Mouse (Mus musculus): ENCODE measurements around the gene 1110059E24Rik. TPM values are rescaled to one million over a fixed set of nuclear protein-coding genes. Genes with fewer than 3 reads are reported as not detected.

Gene 1110059E24Rik
- 35.4 TPM for polyA plus RNA-seq (2017; shearing (Covaris generic))

DNA sequence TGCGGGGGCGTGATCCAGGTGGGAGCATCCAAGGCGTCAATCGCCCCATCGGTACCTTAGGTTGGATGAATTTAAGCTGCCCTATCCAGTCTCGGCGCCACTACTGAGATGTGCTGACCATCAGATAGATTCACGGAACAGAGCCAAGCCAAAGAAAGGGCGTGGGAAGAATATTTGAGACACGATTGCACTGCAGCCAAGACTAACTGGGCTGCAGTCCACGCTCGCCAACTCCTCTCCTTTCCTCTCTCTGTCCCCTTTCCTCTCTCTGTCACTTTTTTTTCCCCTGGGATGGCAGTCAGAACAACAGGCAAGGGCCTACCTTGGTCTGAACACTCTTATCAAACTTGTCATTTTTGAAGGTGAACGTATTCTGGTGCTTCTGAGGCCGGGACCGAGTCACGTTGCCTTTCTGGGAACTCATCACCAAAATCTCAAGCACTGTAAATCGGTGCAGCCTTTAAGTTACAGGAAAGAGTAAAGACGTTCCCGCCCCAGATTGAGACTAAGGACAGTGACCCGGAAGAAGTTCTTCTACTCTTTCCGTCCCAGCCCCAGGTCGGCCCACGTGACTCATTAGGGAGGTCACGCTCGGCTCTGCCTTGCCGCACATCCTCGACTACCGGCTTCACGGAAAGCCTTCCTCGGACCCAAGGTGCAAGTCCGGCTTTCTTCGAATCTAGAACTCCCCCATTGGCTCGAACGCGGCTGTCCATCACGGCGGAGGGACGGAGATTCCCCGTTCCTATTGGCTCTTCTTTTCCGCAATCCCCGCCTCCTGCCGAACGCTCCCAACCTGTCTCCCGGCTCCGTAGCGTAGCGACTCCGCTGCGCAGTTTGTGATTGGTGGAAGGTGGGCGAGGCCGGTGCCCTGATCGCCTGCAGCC, at the start of gene 1110059E24Rik:
Gene 1110059E24Rik, minus strand, starts transcription at position 692 of the 887 bp plus-strand sequence.

DNA sequence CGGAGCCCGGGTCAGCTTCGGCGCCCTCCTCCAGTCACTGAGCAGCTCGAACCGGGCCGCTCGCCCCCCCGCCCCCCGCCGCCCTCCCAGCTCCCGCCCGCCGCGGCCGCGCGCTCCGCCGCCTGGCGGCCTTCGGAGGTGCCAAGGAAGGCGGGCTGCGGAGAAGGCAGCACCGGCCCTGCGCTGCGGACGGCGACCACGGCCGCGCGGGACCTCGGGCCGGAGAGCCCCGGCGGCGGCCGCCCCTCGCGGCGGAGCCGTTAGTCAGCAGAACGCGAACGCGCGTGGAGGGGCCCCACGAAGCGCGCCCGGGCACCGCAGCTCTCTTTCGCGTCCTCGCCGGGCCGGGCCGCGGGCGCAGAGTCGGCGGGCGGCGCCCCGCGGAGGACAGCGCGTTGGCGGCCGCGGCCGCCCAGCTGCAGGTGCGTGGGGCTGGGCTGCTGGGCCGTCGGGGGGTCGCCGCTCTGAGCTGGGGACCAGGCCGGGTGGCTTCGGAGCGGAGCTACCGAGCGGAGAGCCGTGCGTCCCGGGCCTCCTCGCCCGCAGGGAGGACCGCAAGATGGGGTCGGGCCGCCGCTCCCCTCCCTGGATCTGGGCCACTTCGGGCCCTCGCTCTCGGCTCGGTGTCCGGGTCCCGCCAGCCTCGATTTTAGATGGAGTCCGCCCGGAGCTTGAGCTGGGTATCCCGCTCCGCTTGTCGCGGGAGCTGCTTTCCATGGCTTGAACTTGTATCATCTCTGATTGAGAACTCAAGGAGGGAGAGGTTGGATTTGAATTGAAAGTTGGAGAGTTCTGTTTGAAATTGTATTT, 601 bp upstream of the 1110059E24Rik start, which contains the start of gene Abhd17b:
Gene Abhd17b, plus strand, starts transcription at position 14 of the 810 bp plus-strand sequence.

Other genes starting within 250 kb of the 1110059E24Rik start
- 0.66 TPM for gene Gda, start 179.5 kb downstream of the 1110059E24Rik start, polyA plus RNA-seq (2017; shearing (Covaris generic))
- gene Abhd17b, start 209 bp upstream of the 1110059E24Rik start, polyA plus RNA-seq (2017; shearing (Covaris generic)): 3.7 TPM
- 14.4 TPM for gene Cemip2, start 125.4 kb upstream of the 1110059E24Rik start, polyA plus RNA-seq (2017; shearing (Covaris generic))

All from inflammation-experienced regulatory T-cells, adult 16 weeks (primary cell).